Mouse (Mus musculus) brain, adult 2 months (tissue): ENCODE data around the gene Nceh1.
"Not testable (repeated sequence)": the region's sequence is repeated elsewhere in the genome, so short reads cannot be mapped to it uniquely, and the experiment has no call there.

ENCODE experiments used
- DNase-seq: peaks from one replicate; pipeline ENCODE4 v3.0.0; 2011; ENCODE audit warnings: low read depth, low spot score

Nceh1 gene

GRCm38 (mm10) chr3:27283071-27283713 lies 100.4 kb downstream of the Nceh1 start:
- peak; percentile 32 for DNase-seq

- DNase-seq = no peak
These were observed 101.0 kb downstream of the Nceh1 start for GRCm38 (mm10) chr3:27283796-27284195.

- no peak for DNase-seq
These were observed 101.5 kb downstream of the Nceh1 start for GRCm38 (mm10) chr3:27284227-27284626.

- DNase-seq = no peak
These were observed 102.3 kb downstream of the Nceh1 start for GRCm38 (mm10) chr3:27285072-27285471.

GRCm38 (mm10) chr3:27288301-27288700 lies 105.5 kb downstream of the Nceh1 start:
- no peak for DNase-seq

- no peak for DNase-seq
These were observed 106.1 kb downstream of the Nceh1 start for GRCm38 (mm10) chr3:27288909-27289308.

- no peak for DNase-seq
These were observed 107.5 kb downstream of the Nceh1 start for GRCm38 (mm10) chr3:27290285-27290684.

GRCm38 (mm10) chr3:27290945-27291344 lies 108.2 kb downstream of the Nceh1 start:
- DNase-seq = not testable (repeated sequence)

- DNase-seq = not testable (repeated sequence)
These were observed 108.6 kb downstream of the Nceh1 start for GRCm38 (mm10) chr3:27291411-27291810.

- no peak for DNase-seq
These were observed 111.0 kb downstream of the Nceh1 start for GRCm38 (mm10) chr3:27293645-27294385.

- DNase-seq = no peak
These were observed 117.7 kb downstream of the Nceh1 start for GRCm38 (mm10) chr3:27300451-27300850.

GRCm38 (mm10) chr3:27302339-27303022 lies 119.7 kb downstream of the Nceh1 start:
- DNase-seq = no peak

- no peak for DNase-seq
These were observed 124.0 kb downstream of the Nceh1 start for GRCm38 (mm10) chr3:27306815-27307214.

GRCm38 (mm10) chr3:27310973-27311372 lies 128.2 kb downstream of the Nceh1 start:
- peak; percentile 33 for DNase-seq

- no peak for DNase-seq
These were observed 128.7 kb downstream of the Nceh1 start for GRCm38 (mm10) chr3:27311475-27311874.

- no peak for DNase-seq
These were observed 131.9 kb downstream of the Nceh1 start for GRCm38 (mm10) chr3:27314506-27315164.

GRCm38 (mm10) chr3:27316559-27317287 lies 134.0 kb downstream of the Nceh1 start, which contains the start of gene Tnfsf10:
Gene Tnfsf10, plus strand, starts transcription at chr3:27317028.
- DNase-seq = no peak

GRCm38 (mm10) chr3:27317288-27318024 lies 134.7 kb downstream of the Nceh1 start:
- peak; percentile 25 for DNase-seq

- no peak for DNase-seq
These were observed 136.9 kb downstream of the Nceh1 start for GRCm38 (mm10) chr3:27319650-27320049.
